Mouse (Mus musculus) small intestine, adult 2 months (tissue): ENCODE data around the gene Bcl2.

ENCODE experiments used
- CTCF ChIP-seq: fragments of 200-500 bp; IDR thresholded peaks from 2 replicates; pipeline ENCODE4 v1.5.1; 2012; ENCODE audit warnings: low read depth, mild to moderate bottlenecking, control low read depth, inconsistent platforms, low read length, moderate library complexity, mixed read lengths; ENCODE audit not compliant: insufficient replicate concordance, insufficient read length; ENCODE audit errors: extremely low read depth
- POLR2A ChIP-seq: fragments of 200-500 bp; IDR thresholded peaks from 2 replicates; pipeline ENCODE4 v1.6.1; 2012; ENCODE audit warnings: low read depth, mild to moderate bottlenecking, control low read depth, inconsistent platforms, low read length, moderate library complexity

- no peak for TF ChIP-seq CTCF
- TF ChIP-seq POLR2A, result no peak
Observed at GRCm38 (mm10) chr1:106703183-106703582, 10.9 kb downstream of the Bcl2 start.
